Mouse (Mus musculus): Measurements from ENCODE around the gene Sohlh1. TPM values are rescaled to one million over a fixed set of nuclear protein-coding genes. Genes with fewer than 3 reads are reported as not detected.
"Not testable (repeated sequence)": the region's sequence is repeated elsewhere in the genome, so short reads cannot be mapped to it uniquely, and the experiment has no call there.

The Sohlh1 gene
- total RNA-seq, 2 experiments from 2014 or later = not detected

- no peak for DNase-seq (ENCODE audit: low spot score)
These were observed 4.9 kb downstream of the Sohlh1 start for GRCm38 (mm10) chr2:25842161-25842560.

DNA sequence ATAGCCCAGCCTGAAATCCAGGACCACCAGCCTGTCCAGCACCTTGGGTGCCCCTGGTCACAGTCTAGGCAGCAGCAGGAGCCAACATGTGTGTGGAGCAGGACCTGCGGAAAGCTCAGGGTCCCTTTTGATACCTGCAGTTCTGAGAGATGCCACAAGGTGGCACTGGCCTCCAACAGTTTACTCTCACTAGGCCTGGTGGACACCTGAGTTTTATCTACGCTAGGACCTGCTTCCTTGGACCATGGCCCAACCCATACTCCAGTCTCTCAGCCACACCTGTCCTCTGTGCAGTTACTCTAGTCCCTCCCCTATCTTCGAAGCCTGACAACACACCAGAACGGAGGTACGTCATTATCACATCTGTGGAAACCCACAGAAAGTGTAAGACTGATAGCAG, 10.8 kb downstream of the Sohlh1 start:
- peak; percentile 60 for DNase-seq (ENCODE audit: low spot score)

DNA sequence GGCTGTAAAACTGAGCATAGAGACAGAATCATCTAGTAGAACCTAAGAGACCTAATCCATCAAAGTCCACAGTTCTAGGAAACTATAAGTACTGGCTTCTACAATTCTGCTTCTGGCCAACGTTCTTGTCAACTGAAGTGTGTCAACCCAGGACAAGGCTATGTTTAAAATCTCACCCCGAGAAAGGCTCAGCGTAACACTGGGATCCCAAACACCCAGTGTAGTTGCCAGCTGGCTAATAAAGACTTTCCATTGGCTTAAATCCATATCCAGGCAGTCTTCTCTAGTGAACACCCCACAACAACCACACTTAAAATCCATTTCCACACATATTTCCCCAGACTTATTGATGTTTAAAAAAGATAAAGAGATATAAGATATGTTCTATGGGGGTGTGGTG, 16.3 kb downstream of the Sohlh1 start:
- DNase-seq (ENCODE audit: low spot score) = peak; percentile 23

- no peak for DNase-seq (ENCODE audit: low spot score)
These were observed 18.6 kb downstream of the Sohlh1 start for GRCm38 (mm10) chr2:25828344-25828947.

DNA sequence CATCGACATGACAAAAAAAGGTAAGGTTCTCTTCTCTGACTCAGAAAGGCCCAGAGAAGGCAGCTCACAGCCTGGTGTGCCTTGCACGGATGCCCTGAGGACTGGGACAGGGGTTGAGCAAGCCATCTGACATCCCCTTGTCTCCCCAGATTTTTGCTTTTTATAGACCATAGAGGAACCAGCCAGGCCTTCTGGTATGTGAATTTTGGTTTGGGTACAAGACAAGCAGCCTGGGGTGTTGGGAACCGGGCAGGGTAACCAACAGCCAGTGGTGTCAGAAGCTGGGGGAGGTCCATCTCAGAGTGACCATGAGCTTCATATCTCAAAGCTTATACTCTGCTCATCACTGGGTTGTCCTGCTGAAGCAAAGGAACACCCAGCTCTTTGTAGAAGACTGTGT, 22.3 kb downstream of the Sohlh1 start:
- DNase-seq (ENCODE audit: low spot score) = no peak

DNA sequence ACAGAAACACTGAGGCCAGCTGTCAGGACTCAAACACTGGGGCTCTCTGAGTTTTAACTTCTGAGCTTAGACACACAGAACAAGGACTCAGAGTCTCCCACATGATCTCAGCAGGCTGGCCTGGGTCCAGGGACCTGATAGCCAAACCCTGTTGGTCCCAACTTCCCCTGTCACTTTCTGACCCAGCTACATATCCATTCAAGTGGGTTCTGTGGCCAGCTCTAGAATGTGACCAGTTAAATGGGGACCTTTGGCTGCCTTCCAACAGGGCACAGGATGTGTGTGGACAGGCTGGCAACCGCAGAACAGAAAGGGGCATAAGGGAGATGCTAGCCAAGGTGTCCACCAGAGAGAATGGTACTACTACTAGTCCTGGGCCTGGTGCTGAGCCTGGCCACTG, 24.2 kb downstream of the Sohlh1 start, which contains the start of gene Lcn9:
Lcn9 (plus strand) TSS at position 348 of the 400 bp plus-strand sequence.
- no peak for DNase-seq (ENCODE audit: low spot score)

DNA sequence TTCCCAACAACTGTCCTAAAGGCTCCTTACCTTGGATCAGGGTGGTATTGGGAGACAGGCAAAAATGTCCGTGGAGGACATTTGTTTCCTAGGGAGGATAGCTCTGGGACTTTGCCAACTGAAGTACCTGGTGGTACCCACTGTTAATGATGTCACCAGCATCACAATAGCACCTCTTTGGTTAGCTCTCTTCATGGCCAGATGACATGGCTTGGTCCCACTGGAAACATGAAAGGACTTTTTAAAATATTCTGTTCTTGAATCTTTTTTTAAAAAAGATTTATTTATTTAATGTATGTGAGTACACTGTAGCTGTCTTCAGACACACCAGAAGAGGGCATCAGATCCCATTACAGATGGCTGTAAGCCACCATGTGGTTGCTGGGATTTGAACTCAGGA, 31.3 kb downstream of the Sohlh1 start, which contains the start of gene Glt6d1:
Glt6d1 (minus strand) TSS at position 101 of the 400 bp plus-strand sequence.
- DNase-seq (ENCODE audit: low spot score) = not testable (repeated sequence)

GRCm38 (mm10) chr2:25813364-25813763, 33.7 kb downstream of the Sohlh1 start:
- DNase-seq (ENCODE audit: low spot score) = no peak

DNA sequence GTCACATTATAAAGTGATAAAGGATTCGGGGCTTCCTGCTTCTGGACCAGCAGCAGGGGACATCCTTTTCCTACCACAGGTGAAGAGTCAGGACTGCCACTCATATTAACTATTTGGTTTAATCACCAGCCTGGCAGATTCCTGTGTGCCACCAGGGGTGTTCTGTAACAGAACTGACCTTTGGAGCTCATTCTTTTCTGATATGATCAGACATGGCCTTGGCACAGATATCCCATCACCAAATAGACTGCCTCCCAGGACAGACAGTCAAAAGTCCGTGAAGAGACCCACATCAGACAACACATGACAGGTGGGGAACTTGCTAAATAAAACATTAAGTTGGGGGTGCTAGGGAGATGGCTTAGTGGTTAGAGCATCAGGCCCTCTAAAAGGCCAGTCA, 35.3 kb downstream of the Sohlh1 start:
- no peak for DNase-seq (ENCODE audit: low spot score)

DNA sequence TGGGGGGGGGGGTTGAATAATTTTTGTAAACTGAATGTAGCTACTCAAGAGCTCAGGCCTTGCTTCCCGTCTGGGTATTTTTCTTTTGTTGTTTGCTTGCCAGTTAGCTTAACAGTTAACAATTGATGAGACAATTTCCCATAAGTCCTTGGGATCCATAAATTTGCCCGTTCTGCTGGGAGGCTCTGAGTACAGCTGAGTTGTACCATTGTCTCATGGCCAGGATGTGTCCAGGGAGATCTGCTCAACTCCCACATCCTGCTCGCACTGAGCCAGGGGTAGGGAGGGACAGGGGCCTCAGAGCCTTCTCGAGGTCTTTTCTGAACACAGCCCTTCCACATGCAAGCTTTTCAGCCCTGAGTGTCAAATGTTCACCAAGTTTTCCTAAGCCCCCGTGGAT, 49.0 kb downstream of the Sohlh1 start:
- DNase-seq (ENCODE audit: low spot score) = no peak

- DNase-seq (ENCODE audit: low spot score) = no peak
These were observed 49.4 kb downstream of the Sohlh1 start for GRCm38 (mm10) chr2:25797635-25798034.

Other genes with a start within 250 kb of the Sohlh1 start
- 10 to 100 TPM; 75.3 to 82.5 TPM for gene Rabl6, start 238.7 kb downstream of the Sohlh1 start, total RNA-seq (2021)
- not detected for gene Ccdc183, start 229.6 kb downstream of the Sohlh1 start, total RNA-seq (2021)
- gene Tmem141, start 225.2 kb downstream of the Sohlh1 start, total RNA-seq (2021) = 10 to 100 TPM; 17.1 to 17.3 TPM
- gene Fcna, start 219.2 kb downstream of the Sohlh1 start, total RNA-seq (2021) = 1 to 10 TPM; 2.4 to 3.0 TPM
- gene Lcn8, start 194.1 kb downstream of the Sohlh1 start, total RNA-seq (2021) = 1 to 10 TPM; 4.5 to 5.0 TPM
- not detected for gene Lcn5, start 189.3 kb downstream of the Sohlh1 start, total RNA-seq (2021)
- not detected for gene Lcn6, start 170.5 kb downstream of the Sohlh1 start, total RNA-seq (2021)
- not detected for gene Lcn10, start 164.5 kb downstream of the Sohlh1 start, total RNA-seq (2021)
- gene Obp2a, start 147.2 kb downstream of the Sohlh1 start, total RNA-seq (2021) = not detected
- gene Bmyc, start 140.5 kb downstream of the Sohlh1 start, total RNA-seq (2021) = 10 to 100 TPM; 15.6 to 16.3 TPM
- gene Obp2b, start 110.2 kb downstream of the Sohlh1 start, total RNA-seq (2021) = not detected
- not detected for gene Lcn3, start 81.7 kb downstream of the Sohlh1 start, total RNA-seq (2021)
- gene Lcn11, start 70.2 kb downstream of the Sohlh1 start, total RNA-seq (2021) = not detected
- not detected for gene Gm13539, start 65.0 kb downstream of the Sohlh1 start, total RNA-seq (2021)
- gene Glt6d1, start 31.4 kb downstream of the Sohlh1 start, total RNA-seq (2021) = not detected
- not detected for gene Lcn9, start 24.1 kb downstream of the Sohlh1 start, total RNA-seq (2021)
- gene Kcnt1, start 16.5 kb upstream of the Sohlh1 start, total RNA-seq (2021) = under 1 TPM; 0.34 to 0.47 TPM
- gene Camsap1, start 136.0 kb upstream of the Sohlh1 start, total RNA-seq (2021) = 10 to 100 TPM; 41.6 to 52.5 TPM
- 100 to 1,000 TPM; 210 to 235 TPM for gene Ubac1, start 174.5 kb upstream of the Sohlh1 start, total RNA-seq (2021)